Mouse (Mus musculus) ES-E14 (cell line): ENCODE measurements around the gene Aif1. TPM values are rescaled to one million over a fixed set of nuclear protein-coding genes. Genes with fewer than 3 reads are reported as not detected.

ENCODE experiments used
- DNase-seq: peaks from one replicate; pipeline ENCODE4 v3.0.0-alpha.2; 2013; ENCODE audit warnings: low read depth, low spot score
- H3K27ac ChIP-seq: 2 replicates; pipeline ENCODE4 v1.5.1; 2012; ENCODE audit warnings: low read depth, mild to moderate bottlenecking, low read length, moderate library complexity, mixed read lengths; ENCODE audit not compliant: poor library complexity, insufficient read depth, severe bottlenecking
- H3K36me3 ChIP-seq: 2 replicates; pipeline ENCODE4 v1.6.1; 2012; ENCODE audit warnings: mild to moderate bottlenecking, low read length, moderate library complexity, mixed read lengths; ENCODE audit not compliant: control insufficient read depth, poor library complexity, insufficient read depth, severe bottlenecking
- H3K4me1 ChIP-seq, 2 experiments: fragments of 150-350 bp in 1 of 2; sonication (generic) in 1 of 2; 2 replicates each; pipeline ENCODE4 v1.6.1; 2012; ENCODE audit warnings: low read length in 2 of 2, mild to moderate bottlenecking in 1 of 2, mixed read lengths in 1 of 2; ENCODE audit not compliant: control insufficient read depth in 2 of 2, insufficient read depth in 2 of 2, poor library complexity in 1 of 2
- H3K4me3 ChIP-seq, 2 experiments: fragments of 150-350 bp in 1 of 2; sonication (generic) in 1 of 2; 2 replicates each; pipeline ENCODE4 v1.5.1; 2012; ENCODE audit warnings: low read length in 2 of 2, low read depth in 1 of 2, mild to moderate bottlenecking in 1 of 2, mixed read lengths in 1 of 2; ENCODE audit not compliant: insufficient read depth in 1 of 2, poor library complexity in 1 of 2, severe bottlenecking in 1 of 2
- H3K9ac ChIP-seq: 2 replicates; pipeline ENCODE4 v1.6.1; 2012; ENCODE audit warnings: low read depth, mild to moderate bottlenecking, low read length, mixed read lengths; ENCODE audit not compliant: poor library complexity, insufficient read depth, severe bottlenecking
- H3K9me3 ChIP-seq: fragments of 150-350 bp; sonication (generic); 2 replicates; pipeline ENCODE4 v1.6.1; 2012; ENCODE audit warnings: low read depth, mild to moderate bottlenecking, low read length; ENCODE audit not compliant: control insufficient read depth, insufficient read depth
- CHD2 ChIP-seq: IDR thresholded peaks from 2 replicates; pipeline ENCODE4 v1.6.1; 2014; ENCODE audit warnings: mild to moderate bottlenecking, low read depth, low read length, inconsistent platforms
- HCFC1 ChIP-seq: IDR thresholded peaks from 2 replicates; pipeline ENCODE4 v1.6.1; 2012; ENCODE audit warnings: low read length, inconsistent platforms, borderline replicate concordance; ENCODE audit not compliant: insufficient read depth
- MAFK ChIP-seq: IDR thresholded peaks from 2 replicates; pipeline ENCODE4 v1.6.1; 2014; ENCODE audit warnings: mild to moderate bottlenecking, low read depth, low read length, inconsistent platforms; ENCODE audit not compliant: insufficient read depth
- ZC3H11A ChIP-seq: IDR thresholded peaks from 2 replicates; pipeline ENCODE4 v1.6.1; 2012; ENCODE audit warnings: low read depth, mild to moderate bottlenecking, inconsistent platforms, low read length, borderline replicate concordance
- ZNF384 ChIP-seq: IDR thresholded peaks from 2 replicates; pipeline ENCODE4 v1.6.1; 2012; ENCODE audit warnings: low read depth, low read length, inconsistent platforms
- in situ Hi-C, 2 experiments: fragments of 600-800 bp; cut with MboI; formaldehyde crosslinking; loops; one replicate each; pipeline ENCODE4 v1.15.1; 2025; ENCODE audit warnings: low sequenced_read_pairs in 2 of 2, inconsistent platforms in 1 of 2; ENCODE audit not compliant: unreplicated experiment in 2 of 2
- total RNA-seq: library from RNA; depleted of rRNA; stranded (reverse); fragments of 300-350 nt; gene quantifications from 2 replicates; pipeline ENCODE4 v1.2.3, GENCODE M21; 2012

Gene Aif1
- total RNA-seq, 1 experiment, result not detected

GRCm38 (mm10) chr17:35197126-35197525 is 21.3 kb upstream of the Aif1 start:
- in situ Hi-C loops, result no loop called here
- no peaks in the 10 kb centered on the region for H3K9me3 ChIP-seq
- H3K4me1 ChIP-seq, result peaks cover 0 to 2% of the 10 kb centered on the region in 2 experiments; a peak in 2 of 4 replicates
- no peak overlapping the region for H3K27ac ChIP-seq
- DNase-seq, result no peak
- no peak for TF ChIP-seq ZC3H11A
- no peak for TF ChIP-seq HCFC1
- TF ChIP-seq ZNF384, result no peak
- TF ChIP-seq CHD2, result no peak
- TF ChIP-seq MAFK, result no peak
- no peak overlapping the region for H3K9ac ChIP-seq
- H3K36me3 ChIP-seq, result no peaks in the 10 kb centered on the region
- H3K4me3 ChIP-seq, result no peak overlapping the region

- H3K9ac ChIP-seq, result no peak overlapping the region
- no peak for TF ChIP-seq ZNF384
- in situ Hi-C loops, result no loop called here
- no peaks in the 10 kb centered on the region for H3K36me3 ChIP-seq
- no peaks in the 10 kb centered on the region for H3K9me3 ChIP-seq
- no peak overlapping the region for H3K27ac ChIP-seq
- no peak for DNase-seq
- peaks cover 0 to 2% of the 10 kb centered on the region in 2 experiments; a peak in 2 of 4 replicates for H3K4me1 ChIP-seq
- H3K4me3 ChIP-seq, result no peak overlapping the region
Observed at GRCm38 (mm10) chr17:35196321-35196641, 20.4 kb upstream of the Aif1 start.

DNA sequence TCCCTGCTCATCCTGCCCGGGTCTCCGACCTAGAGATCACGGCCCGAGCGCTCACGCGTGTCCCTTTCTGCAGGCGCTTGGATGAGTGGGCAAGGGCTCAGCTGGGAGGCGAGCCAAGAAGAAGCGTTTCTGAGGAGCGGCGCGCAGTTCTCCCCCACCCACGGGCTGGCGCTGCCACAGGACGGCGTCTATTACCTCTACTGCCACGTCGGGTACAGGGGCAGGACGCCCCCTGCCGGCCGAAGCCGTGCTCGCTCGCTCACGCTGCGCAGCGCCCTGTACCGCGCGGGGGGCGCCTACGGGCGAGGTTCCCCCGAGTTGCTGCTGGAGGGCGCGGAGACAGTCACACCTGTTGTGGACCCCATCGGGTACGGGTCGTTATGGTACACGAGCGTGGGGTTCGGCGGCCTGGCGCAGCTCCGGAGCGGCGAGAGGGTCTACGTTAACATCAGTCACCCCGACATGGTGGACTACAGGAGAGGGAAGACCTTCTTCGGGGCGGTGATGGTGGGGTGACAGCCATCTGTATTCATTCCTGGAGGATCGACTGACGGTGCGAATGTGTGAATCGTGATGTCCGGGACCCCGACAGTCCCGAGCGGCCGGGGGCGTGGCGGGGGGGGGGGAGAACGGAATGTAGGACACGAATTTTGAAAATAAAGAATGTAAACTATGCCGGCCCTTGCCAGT is 19.9 kb upstream of the Aif1 start:
- no peak for TF ChIP-seq ZNF384
- TF ChIP-seq MAFK, result no peak
- no peak for TF ChIP-seq ZC3H11A
- no peak for TF ChIP-seq CHD2
- TF ChIP-seq HCFC1, result no peak
- DNase-seq, result peak; percentile 47
- H3K36me3 ChIP-seq, result no peaks in the 10 kb centered on the region
- in situ Hi-C loops, result no loop called here
- peak overlapping the region; percentile 13; the same call in 1 of the 2 replicates for H3K9ac ChIP-seq
- H3K4me1 ChIP-seq, result peaks cover 0 to 2% of the 10 kb centered on the region in 2 experiments; a peak in 2 of 4 replicates
- no peaks in the 10 kb centered on the region for H3K9me3 ChIP-seq
- H3K4me3 ChIP-seq, result peak overlapping the region; percentile 49 to 56
- no peak overlapping the region for H3K27ac ChIP-seq

GRCm38 (mm10) chr17:35194844-35195630 is 19.2 kb upstream of the Aif1 start:
- H3K27ac ChIP-seq, result no peak overlapping the region
- H3K36me3 ChIP-seq, result no peaks in the 10 kb centered on the region
- no peaks in the 10 kb centered on the region for H3K9me3 ChIP-seq
- in situ Hi-C loops, result no loop called here
- peak overlapping the region; percentile 49 to 56 for H3K4me3 ChIP-seq
- peaks cover 0 to 2% of the 10 kb centered on the region in 2 experiments; a peak in 3 of 4 replicates for H3K4me1 ChIP-seq
- TF ChIP-seq HCFC1 (no peak), MAFK (no peak), CHD2 (no peak), ZC3H11A (no peak), ZNF384 (no peak)
- peak overlapping the region; percentile 13; the same call in 1 of the 2 replicates for H3K9ac ChIP-seq
- DNase-seq, result no peak
